Comparison of ENCODE assay signal across 8 mouse cellular contexts in the genomic region with DNA sequence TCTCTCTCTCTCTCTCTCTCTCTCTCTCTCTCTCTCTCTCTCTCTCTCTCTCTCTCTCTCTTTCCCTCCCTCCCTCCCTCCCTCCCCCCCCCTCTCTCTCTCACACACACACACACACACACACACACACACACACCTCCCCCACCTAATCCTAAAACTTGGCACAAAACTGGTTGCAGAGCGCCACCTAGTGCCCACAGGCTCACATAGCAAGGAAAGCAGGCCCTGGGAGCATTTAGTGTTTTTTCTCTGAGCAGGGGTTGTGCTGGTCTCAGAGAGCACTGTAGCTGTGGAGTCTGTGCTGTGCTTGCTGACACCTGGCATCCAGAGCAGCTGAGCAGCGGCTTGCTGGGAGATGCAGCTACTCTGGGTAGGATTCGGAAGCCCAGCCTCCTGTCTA. TPM values are rescaled to one million over a fixed set of nuclear protein-coding genes. Genes with fewer than 3 reads are reported as not detected.
A peak's percentile ranks its signal among the peaks of the same experiment; 100 is the strongest.
DNase-seq lines count a peak whose midpoint lies in the region; ATAC-seq and TF ChIP-seq lines count a peak whose summit lies in the region.
"Not testable (repeated sequence)": the region's sequence is repeated elsewhere in the genome, so short reads cannot be mapped to it uniquely, and the experiment has no call there.

No protein-coding gene starts in this region.

- not testable (repeated sequence) for TF ChIP-seq POLR2A in embryonic fibroblast, embryonic 13.5 days (IDR thresholded peaks at IDR 0.05; ENCODE audit: low read depth, low read length)

- not testable (repeated sequence) for H3K27me3 ChIP-seq in hindbrain, embryonic 11.5 days (ENCODE audit: control insufficient read depth, insufficient read depth, low read length)

- 32% methylated on average over 3 of the region's 3 CpGs for WGBS in hindbrain, embryonic 11.5 days

- peak; percentile 42; the same call in 1 of the 2 replicates for TF ChIP-seq CTCF in embryonic fibroblast, embryonic 13.5 days (IDR thresholded peaks at IDR 0.05; ENCODE audit: borderline replicate concordance, insufficient read depth, low read length)

- not testable (repeated sequence) for H3K9ac ChIP-seq in hindbrain, embryonic 11.5 days (ENCODE audit: low read depth, low read length)

- peak; percentile 17 for DNase-seq in Muller cell, postnatal 12 days (ENCODE audit: inconsistent ontology term)
- DNase-seq in c-Kit-positive CD71-positive TER-119-positive erythroid progenitor cells, embryonic 14.5 days (ENCODE audit: low spot score), result peak; percentile 8
- peak; percentile 64 for DNase-seq in hindbrain, embryonic 11.5 days (ENCODE audit: low spot score)
- peak; percentile 37 to 50 for DNase-seq in layer of hippocampus, postnatal 14 days (ENCODE audit: low spot score in 2 of 2)
- peak; percentile 10 for DNase-seq in lung, postnatal 25 days (ENCODE audit: low spot score)
- peak; percentile 67 for DNase-seq in retina, postnatal 1 day
- peak; percentile 27 for DNase-seq in urinary bladder, adult 2 months (ENCODE audit: low spot score)

- H3K4me3 ChIP-seq in embryonic fibroblast, embryonic 13.5 days (ENCODE audit: insufficient read depth, low read length); hindbrain, embryonic 11.5 days (ENCODE audit: low read depth, low read length): not testable (repeated sequence)

- not testable (repeated sequence) for ATAC-seq in hindbrain, embryonic 11.5 days (ENCODE audit: low FRiP score)

- H3K4me2 ChIP-seq in hindbrain, embryonic 11.5 days (replicated peaks; ENCODE audit: low read depth, low read length), result not testable (repeated sequence)

- H3K9me3 ChIP-seq in hindbrain, embryonic 11.5 days (ENCODE audit: control insufficient read depth, low read length), result not testable (repeated sequence)

- not testable (repeated sequence) for H3K27ac ChIP-seq in embryonic fibroblast, embryonic 13.5 days (ENCODE audit: insufficient read depth, low read length); hindbrain, embryonic 11.5 days (ENCODE audit: low read depth, low read length)

- not testable (repeated sequence) for H3K4me1 ChIP-seq in embryonic fibroblast, embryonic 13.5 days (ENCODE audit: control insufficient read depth, insufficient read depth, low read length); hindbrain, embryonic 11.5 days (replicated peaks; ENCODE audit: control insufficient read depth, insufficient read depth, low read length)

- not testable (repeated sequence) for H3K36me3 ChIP-seq in hindbrain, embryonic 11.5 days (ENCODE audit: control insufficient read depth, insufficient read depth, low read length)

RNA-seq across cellular contexts. Expression of a gene that starts 46.5 kb away (rescaled TPM):
- 224 and 236 TPM in 2 replicates for polyA plus RNA-seq in embryonic fibroblast, embryonic 13.5 days (2011; ENCODE audit: insufficient read length, low read depth, missing spikeins)
- polyA plus RNA-seq in hindbrain, embryonic 11.5 days (2014; fragmentation: Nextera tagmentation; extraction: Ambion mirVana), result 366 and 377 TPM in 2 replicates
- total RNA-seq in layer of hippocampus, postnatal 14 days (2021), result 100 to 1,000 TPM; 540 to 542 TPM
- 215 and 252 TPM in 2 replicates for polyA plus RNA-seq in urinary bladder, adult 2 months (2012; rRNA removed)

Comparison
In these comparisons a context has a peak if more than half of its experiments do, and no peak if none do; other contexts are left out.
1. DNase-seq: peak in every context shown above with its lines; median percentile 67 in retina, postnatal 1 day; 64 in hindbrain, embryonic 11.5 days; 44 in layer of hippocampus, postnatal 14 days; 27 in urinary bladder, adult 2 months; 17 in Muller cell, postnatal 12 days; 10 in lung, postnatal 25 days; 8 in c-Kit-positive CD71-positive TER-119-positive erythroid progenitor cells, embryonic 14.5 days.